Mouse (Mus musculus) stomach, adult 2 months (tissue): ENCODE data around the gene N4bp3. TPM values are rescaled to one million over a fixed set of nuclear protein-coding genes. Genes with fewer than 3 reads are reported as not detected.

Source experiments
- polyA plus RNA-seq: library from polyadenylated mRNA; depleted of rRNA; stranded (reverse); fragments of >200 nt; gene quantifications from 2 replicates; pipeline ENCODE4 v1.2.3, GENCODE M21; 2012; rRNA removed

Gene N4bp3
- 7.9 and 9.7 TPM in 2 replicates for polyA plus RNA-seq

GRCm38 (mm10) chr11:51650691-51651515 lies at the start of gene N4bp3, which contains the start of gene D930048N14Rik:
TSS of gene N4bp3 (minus strand) at chr11:51650842.
TSS of gene D930048N14Rik (plus strand) at chr11:51650954.

DNA sequence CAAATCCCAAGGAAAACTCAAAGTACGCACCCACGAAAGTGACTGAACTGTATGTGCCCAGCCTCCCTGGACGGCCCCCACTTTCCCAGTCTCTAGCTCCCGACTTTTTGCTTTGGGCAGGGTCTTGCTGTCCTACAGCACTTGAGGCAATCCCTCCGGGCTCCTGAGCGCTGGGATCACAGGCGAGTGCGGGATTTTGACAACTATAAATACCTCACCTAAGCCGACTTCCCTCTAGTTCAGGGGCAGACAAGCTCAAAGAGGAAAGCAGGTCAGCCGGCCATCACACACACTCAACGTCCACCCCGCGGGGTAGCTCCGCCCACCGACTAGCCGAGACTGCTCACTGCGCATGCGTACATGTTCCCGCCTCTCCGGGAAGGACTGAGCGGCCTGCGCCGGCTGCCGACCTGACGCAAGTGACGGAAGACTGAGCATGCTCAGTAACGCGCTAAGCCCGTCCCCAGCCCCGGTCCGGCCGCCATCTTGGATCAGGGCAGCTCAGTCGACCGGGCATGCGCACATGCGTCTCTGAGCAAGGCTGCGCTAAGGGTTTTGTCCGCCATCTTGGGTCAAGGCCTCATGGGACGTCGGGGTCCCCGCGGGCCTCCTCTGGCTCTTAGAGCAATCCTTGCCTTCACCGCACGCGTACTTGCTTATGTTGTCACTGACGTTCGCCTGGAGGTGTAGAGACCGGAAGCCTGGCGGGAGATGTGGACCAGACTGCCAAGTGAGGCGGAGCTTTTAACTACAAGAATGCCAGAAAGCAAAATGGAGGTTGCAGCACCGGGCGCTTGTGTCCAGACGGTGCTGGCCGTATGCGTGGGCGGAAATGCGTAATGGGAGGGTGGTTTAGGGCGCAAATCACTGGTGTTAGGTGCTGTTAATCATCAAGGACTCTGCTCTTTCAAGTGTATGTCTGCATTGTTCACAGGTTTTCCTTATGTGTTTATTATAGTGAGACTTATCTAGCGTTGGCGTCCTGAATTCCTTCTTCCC lies 38.0 kb upstream of the N4bp3 start, which contains the start of gene 0610009B22Rik:
Gene 0610009B22Rik, minus strand, starts transcription at position 545 of the 999 bp plus-strand sequence.

DNA sequence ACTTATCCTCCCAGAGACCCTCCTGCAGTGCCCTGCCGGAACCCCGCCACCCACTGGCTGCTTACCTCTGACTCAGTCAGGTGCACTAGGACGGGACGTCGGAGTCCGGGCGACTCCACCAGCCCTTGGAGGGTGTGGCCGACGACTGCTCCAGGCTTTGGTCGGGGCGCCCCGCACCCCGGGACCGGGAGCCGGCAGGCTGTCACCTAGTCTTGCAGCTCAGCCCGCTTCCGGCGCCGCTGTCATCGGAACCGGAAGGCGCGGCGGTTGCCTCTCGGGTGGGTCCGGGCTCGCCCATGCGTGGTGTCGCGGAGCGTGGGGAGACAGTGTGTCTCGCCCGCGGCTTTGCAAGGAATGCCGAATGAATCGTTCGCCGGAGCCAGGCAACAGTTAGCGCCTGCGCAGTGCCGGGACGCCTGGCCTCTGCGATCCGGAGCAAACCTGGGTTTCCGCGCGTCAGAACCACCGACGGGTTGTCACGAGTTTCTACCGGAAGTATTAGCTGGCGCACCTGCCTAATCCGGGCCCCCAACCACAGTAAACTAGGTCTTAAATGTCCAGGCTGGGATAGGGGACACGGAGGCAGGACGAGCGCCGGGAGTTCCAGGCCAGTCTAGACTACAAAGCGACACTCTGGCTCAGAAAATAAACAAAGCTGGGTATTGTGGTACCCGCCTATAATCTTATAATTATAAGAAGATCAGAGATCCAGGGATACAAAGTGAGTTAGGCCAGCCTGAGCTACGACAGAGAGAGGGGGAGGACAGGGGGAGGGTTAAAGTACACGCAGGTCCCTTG lies 14.9 kb downstream of the N4bp3 start, which contains the start of gene Rmnd5b:
Gene Rmnd5b, minus strand, starts transcription at position 372 of the 798 bp plus-strand sequence.

GRCm38 (mm10) chr11:51619409-51620060 lies 31.1 kb downstream of the N4bp3 start, which contains the start of gene Nhp2:
TSS of gene Nhp2 (plus strand) at chr11:51619735.

DNA sequence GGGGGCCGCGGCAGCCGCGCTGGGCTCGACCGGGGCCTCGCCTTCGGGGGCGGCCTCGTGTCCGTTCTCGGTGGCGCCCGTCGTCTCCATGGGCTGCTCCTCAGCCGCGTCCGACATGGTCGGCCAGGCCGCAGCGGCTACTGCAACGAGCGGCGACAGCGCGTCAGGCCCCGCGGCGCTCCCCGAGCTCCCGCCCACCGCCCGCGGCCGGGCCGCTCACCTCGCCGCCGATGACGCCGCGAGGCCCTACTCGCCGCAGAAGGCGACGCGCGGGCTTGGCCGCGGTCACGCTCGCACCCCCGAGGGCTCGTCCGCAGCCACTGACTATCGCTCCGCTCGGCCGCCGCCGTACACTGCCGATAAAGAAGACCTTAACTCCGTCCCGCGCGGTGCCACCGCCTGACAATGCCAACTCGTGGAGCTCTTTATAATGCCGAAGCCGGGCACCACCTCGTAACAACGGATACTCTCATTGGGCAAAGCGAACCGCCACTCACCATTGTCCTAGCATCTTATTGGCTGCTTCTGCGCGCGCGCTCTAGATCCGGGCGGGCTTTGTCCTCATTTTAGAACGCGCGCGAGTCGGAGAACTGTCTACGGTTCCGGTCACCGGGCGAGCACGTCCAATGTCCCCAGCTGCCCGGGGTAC lies 44.1 kb downstream of the N4bp3 start, which contains the start of gene Hnrnpab:
Gene Hnrnpab, minus strand, starts transcription at position 401 of the 649 bp plus-strand sequence.

Other genes starting within 250 kb of the N4bp3 start
- 6.8 and 8.0 TPM in 2 replicates for gene Phykpl, start 66.1 kb downstream of the N4bp3 start, polyA plus RNA-seq
- 85.1 and 182 TPM in 2 replicates for gene Hnrnpab, start 44.0 kb downstream of the N4bp3 start, polyA plus RNA-seq
- gene Nhp2, start 31.1 kb downstream of the N4bp3 start, polyA plus RNA-seq, result 43.6 and 47.2 TPM in 2 replicates
- 39.5 and 66.8 TPM in 2 replicates for gene Rmnd5b, start 14.9 kb downstream of the N4bp3 start, polyA plus RNA-seq
- gene D930048N14Rik, start 112 bp upstream of the N4bp3 start, polyA plus RNA-seq, result 4.1 and 4.5 TPM in 2 replicates
- 1.6 and 1.9 TPM in 2 replicates for gene 0610009B22Rik, start 38.0 kb upstream of the N4bp3 start, polyA plus RNA-seq
- 8.2 and 8.8 TPM in 2 replicates for gene Sec24a, start 112.8 kb upstream of the N4bp3 start, polyA plus RNA-seq
- 2.6 and 3.7 TPM in 2 replicates for gene Sar1b, start 112.8 kb upstream of the N4bp3 start, polyA plus RNA-seq
- 2.6 and 3.5 TPM in 2 replicates for gene Jade2, start 206.8 kb upstream of the N4bp3 start, polyA plus RNA-seq